Mouse (Mus musculus): ENCODE results near the gene Plekho1. TPM values are rescaled to one million over a fixed set of nuclear protein-coding genes. Genes with fewer than 3 reads are reported as not detected.

The Plekho1 gene
- polyA plus RNA-seq, 1 experiment from 2014 or later = 64.8 TPM

Other genes with a start within 250 kb of the Plekho1 start
- 47.7 and 53.1 TPM in 2 replicates for gene Tars2, start 235.8 kb downstream of the Plekho1 start, polyA plus RNA-seq (2014; fragmentation: Nextera tagmentation; extraction: Ambion mirVana)
- gene Rprd2, start 177.1 kb downstream of the Plekho1 start, polyA plus RNA-seq (2014; fragmentation: Nextera tagmentation; extraction: Ambion mirVana) = 21.5 and 24.4 TPM in 2 replicates
- gene Prpf3, start 140.1 kb downstream of the Plekho1 start, polyA plus RNA-seq (2014; fragmentation: Nextera tagmentation; extraction: Ambion mirVana) = 69.4 and 70.6 TPM in 2 replicates
- 331 and 337 TPM in 2 replicates for gene Mrps21, start 124.5 kb downstream of the Plekho1 start, polyA plus RNA-seq (2014; fragmentation: Nextera tagmentation; extraction: Ambion mirVana)
- gene Ciart, start 113.8 kb downstream of the Plekho1 start, polyA plus RNA-seq (2014; fragmentation: Nextera tagmentation; extraction: Ambion mirVana) = 6.3 and 7.7 TPM in 2 replicates
- 7.8 and 10.2 TPM in 2 replicates for gene BC028528, start 104.0 kb downstream of the Plekho1 start, polyA plus RNA-seq (2014; fragmentation: Nextera tagmentation; extraction: Ambion mirVana)
- gene Aph1a, start 102.0 kb downstream of the Plekho1 start, polyA plus RNA-seq (2014; fragmentation: Nextera tagmentation; extraction: Ambion mirVana) = 31.8 and 33.3 TPM in 2 replicates
- gene Car14, start 91.3 kb downstream of the Plekho1 start, polyA plus RNA-seq (2014; fragmentation: Nextera tagmentation; extraction: Ambion mirVana) = 67.8 and 80.0 TPM in 2 replicates
- gene Anp32e, start 66.8 kb downstream of the Plekho1 start, polyA plus RNA-seq (2014; fragmentation: Nextera tagmentation; extraction: Ambion mirVana) = 120 and 128 TPM in 2 replicates
- 20.7 and 21.3 TPM in 2 replicates for gene Vps45, start 62.5 kb upstream of the Plekho1 start, polyA plus RNA-seq (2014; fragmentation: Nextera tagmentation; extraction: Ambion mirVana)
- gene Otud7b, start 108.5 kb upstream of the Plekho1 start, polyA plus RNA-seq (2014; fragmentation: Nextera tagmentation; extraction: Ambion mirVana) = 10.7 and 12.1 TPM in 2 replicates
- 25.0 and 28.4 TPM in 2 replicates for gene Mtmr11, start 166.0 kb upstream of the Plekho1 start, polyA plus RNA-seq (2014; fragmentation: Nextera tagmentation; extraction: Ambion mirVana)
- gene Sf3b4, start 176.3 kb upstream of the Plekho1 start, polyA plus RNA-seq (2014; fragmentation: Nextera tagmentation; extraction: Ambion mirVana) = 212 and 232 TPM in 2 replicates
- gene Sv2a, start 185.2 kb upstream of the Plekho1 start, polyA plus RNA-seq (2014; fragmentation: Nextera tagmentation; extraction: Ambion mirVana) = 4.3 and 4.8 TPM in 2 replicates
- gene Bola1, start 223.7 kb upstream of the Plekho1 start, polyA plus RNA-seq (2014; fragmentation: Nextera tagmentation; extraction: Ambion mirVana) = 59.4 and 61.9 TPM in 2 replicates
- gene Hist2h2ab, start 223.9 kb upstream of the Plekho1 start, polyA plus RNA-seq (2014; fragmentation: Nextera tagmentation; extraction: Ambion mirVana) = 1.5 TPM in 1 of 2 replicates, not detected in the other
- 12.5 and 15.5 TPM in 2 replicates for gene Hist2h2ac, start 224.9 kb upstream of the Plekho1 start, polyA plus RNA-seq (2014; fragmentation: Nextera tagmentation; extraction: Ambion mirVana)
- gene Hist2h2be, start 225.1 kb upstream of the Plekho1 start, polyA plus RNA-seq (2014; fragmentation: Nextera tagmentation; extraction: Ambion mirVana) = 11.5 and 12.4 TPM in 2 replicates
- gene Hist2h3c2, start 243.1 kb upstream of the Plekho1 start, polyA plus RNA-seq (2014; fragmentation: Nextera tagmentation; extraction: Ambion mirVana) = 9.8 and 11.8 TPM in 2 replicates
- gene Hist2h2aa2, start 244.3 kb upstream of the Plekho1 start, polyA plus RNA-seq (2014; fragmentation: Nextera tagmentation; extraction: Ambion mirVana) = 45.8 and 51.6 TPM in 2 replicates
- gene Hist2h2aa1, start 249.5 kb upstream of the Plekho1 start, polyA plus RNA-seq (2014; fragmentation: Nextera tagmentation; extraction: Ambion mirVana) = 7.0 and 15.3 TPM in 2 replicates